Mouse (Mus musculus): ENCODE measurements at regions not wholly inside any gene's neighbourhood (a gene's known extent, or its start where the extent isn't known, plus 50 kb on each side); places are given as distances from the start of the nearest gene placed in this dataset.

- TF ChIP-seq CTCF (IDR thresholded peaks at IDR 0.05; ENCODE audit: low read depth), result no peak
- TF ChIP-seq EP300 (IDR thresholded peaks at IDR 0.05; ENCODE audit: low read depth), result no peak
These were observed 166.3 kb downstream of the Akain1 start for GRCm38 (mm10) chr17:69605458-69605857.
